Mouse (Mus musculus) stomach, postnatal 0 days (tissue): ENCODE data around the gene Tmem182.

ENCODE experiments used
- CTCF ChIP-seq: IDR thresholded peaks from 2 replicates; pipeline ENCODE4 v1.5.1; 2016; ENCODE audit warnings: antibody characterized with exemption, low read depth, mild to moderate bottlenecking, moderate library complexity
- EP300 ChIP-seq: optimal IDR thresholded peaks from 2 replicates; pipeline ENCODE3; 2016; ENCODE audit warnings: antibody characterized with exemption

GRCm38 (mm10) chr1:40802759-40803158 lies 2.6 kb upstream of the Tmem182 start:
- peak; percentile 87 for TF ChIP-seq CTCF
- TF ChIP-seq EP300, result no peak
